Mouse (Mus musculus): ENCODE data around the gene Aktip. TPM values are rescaled to one million over a fixed set of nuclear protein-coding genes. Genes with fewer than 3 reads are reported as not detected.

The Aktip gene
- total RNA-seq, 2 experiments from 2014 or later = 36.1 to 40.3 TPM

GRCm38 (mm10) chr8:91194081-91194480 is 5.7 kb downstream of the Aktip start:
- DNase-seq = no peak
- intact Hi-C loops (cut with DNase I) = loop anchor here (5.0 kb wide), 3 partner anchors 293 to 1168 kb away; no protein-coding TSS in a partner anchor

DNA sequence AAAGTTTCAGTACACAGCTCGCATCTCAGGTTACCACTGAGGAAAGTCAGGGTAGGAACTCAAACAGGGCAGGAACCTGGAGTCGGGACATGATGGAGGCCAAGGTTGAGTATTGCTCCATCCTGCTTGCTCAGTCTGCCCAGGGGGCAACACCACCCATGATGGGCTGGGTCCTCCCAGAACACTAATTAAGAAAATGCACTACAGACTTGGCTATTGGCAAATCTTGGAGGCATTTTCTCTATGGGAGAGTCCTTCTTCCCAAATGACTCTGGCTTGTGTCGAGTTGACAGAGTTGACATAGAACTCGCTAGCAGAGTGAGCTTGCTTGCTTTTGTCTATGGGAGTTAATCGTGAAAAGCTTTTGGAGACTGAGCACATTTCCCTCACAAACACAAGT is 6.8 kb downstream of the Aktip start:
- DNase-seq = no peak
- intact Hi-C loops (cut with DNase I) = loop anchor here (5.0 kb wide), 3 partner anchors 294 to 1169 kb away; no protein-coding TSS in a partner anchor

DNA sequence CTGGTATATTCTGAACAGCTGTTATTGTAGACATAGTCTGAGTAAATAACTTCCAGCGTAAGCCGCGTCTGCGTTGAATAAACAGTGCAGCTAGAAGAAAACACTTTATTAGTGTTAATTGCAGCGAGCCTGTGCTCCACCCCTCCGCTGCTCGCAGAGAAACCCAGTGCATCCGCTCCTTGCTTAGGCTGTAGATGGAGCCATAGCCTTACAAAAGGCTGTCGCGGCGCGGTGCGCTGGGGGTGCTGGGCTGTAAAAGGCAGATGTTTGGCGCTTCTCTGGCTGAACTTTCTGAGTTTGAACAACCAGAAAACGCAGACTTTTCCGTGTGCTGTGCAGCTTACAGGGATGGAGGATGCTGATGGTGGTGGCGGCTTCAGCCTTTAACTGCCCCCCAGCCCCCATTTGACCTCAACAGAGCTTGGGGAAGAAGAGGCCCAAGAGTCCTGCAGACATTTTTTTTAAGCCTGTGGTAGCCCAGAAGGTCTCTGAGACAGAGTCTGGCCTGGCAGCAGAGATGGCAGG is 8.9 kb downstream of the Aktip start:
- intact Hi-C loops (cut with DNase I) = loop anchor here (2.0 to 5.0 kb wide), 4 partner anchors 190 to 1171 kb away; no protein-coding TSS in a partner anchor
- peak; percentile 70 to 83 for DNase-seq

- no peak for DNase-seq
- intact Hi-C loops (cut with DNase I) = no loop called here
Observed at GRCm38 (mm10) chr8:91188152-91188551, 11.6 kb downstream of the Aktip start.

DNA sequence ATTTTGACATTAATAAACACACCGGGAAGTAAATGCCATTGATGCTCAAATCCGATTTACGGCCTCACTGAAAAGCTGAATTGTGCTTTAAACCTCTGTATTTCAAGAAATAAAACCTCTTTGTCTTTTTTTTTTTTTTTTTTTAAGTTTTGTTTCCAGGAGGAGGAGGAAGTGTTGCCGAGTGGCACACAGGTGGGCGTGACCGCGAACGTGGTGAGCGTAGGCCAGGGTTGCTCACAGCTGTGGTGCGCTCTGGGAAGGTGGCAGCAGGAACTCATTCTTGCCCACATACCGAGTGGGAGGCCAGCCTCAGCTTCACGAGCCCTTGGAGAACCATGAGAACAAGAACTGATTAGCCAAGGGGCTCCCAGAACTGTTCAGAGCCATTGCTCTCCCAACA is 13.4 kb downstream of the Aktip start:
- no peak for DNase-seq
- intact Hi-C loops (cut with DNase I) = no loop called here

DNA sequence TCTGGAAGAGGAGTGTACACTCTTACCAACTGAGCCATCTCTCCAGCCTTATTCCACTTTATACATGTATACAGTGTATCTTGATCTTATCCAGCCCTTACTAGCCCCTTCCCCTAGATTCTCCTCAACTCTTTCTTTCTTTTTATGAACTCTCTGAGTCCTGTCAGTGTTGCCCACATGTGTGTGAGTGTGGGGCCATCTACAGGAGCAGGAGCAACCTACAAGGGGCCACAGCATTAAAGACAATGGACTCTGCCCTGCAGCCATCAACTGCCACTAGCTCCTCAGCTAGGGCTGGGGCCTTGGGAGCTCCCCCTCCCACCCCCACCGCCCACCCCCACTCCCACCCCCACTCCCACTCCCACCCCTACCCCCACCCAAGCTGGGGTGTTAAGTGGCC is 22.1 kb downstream of the Aktip start:
- no peak for DNase-seq
- intact Hi-C loops (cut with DNase I) = no loop called here

- DNase-seq = no peak
- intact Hi-C loops (cut with DNase I) = no loop called here
Observed at GRCm38 (mm10) chr8:91176176-91176575, 23.6 kb downstream of the Aktip start.

DNA sequence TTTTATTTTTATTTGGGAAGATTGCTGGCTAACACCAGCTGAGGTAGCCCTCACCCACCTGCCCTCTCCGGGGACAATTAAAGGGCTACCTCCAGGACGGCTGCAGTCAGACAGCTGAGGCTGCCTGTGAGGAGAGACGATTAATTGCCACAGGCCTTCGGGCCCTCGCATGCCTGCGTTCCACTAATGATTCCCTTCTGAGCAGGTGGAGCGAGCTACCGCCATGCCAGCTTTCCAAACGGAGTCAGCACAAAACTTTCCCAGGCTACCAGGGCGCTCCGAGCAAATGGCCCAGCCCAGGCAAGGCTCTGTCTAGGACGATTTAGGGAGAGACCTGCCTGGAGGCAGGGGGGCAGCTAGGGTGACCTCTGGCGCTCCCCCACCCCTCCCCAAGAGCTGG is 28.2 kb downstream of the Aktip start:
- no peak for DNase-seq
- intact Hi-C loops (cut with DNase I) = no loop called here

DNA sequence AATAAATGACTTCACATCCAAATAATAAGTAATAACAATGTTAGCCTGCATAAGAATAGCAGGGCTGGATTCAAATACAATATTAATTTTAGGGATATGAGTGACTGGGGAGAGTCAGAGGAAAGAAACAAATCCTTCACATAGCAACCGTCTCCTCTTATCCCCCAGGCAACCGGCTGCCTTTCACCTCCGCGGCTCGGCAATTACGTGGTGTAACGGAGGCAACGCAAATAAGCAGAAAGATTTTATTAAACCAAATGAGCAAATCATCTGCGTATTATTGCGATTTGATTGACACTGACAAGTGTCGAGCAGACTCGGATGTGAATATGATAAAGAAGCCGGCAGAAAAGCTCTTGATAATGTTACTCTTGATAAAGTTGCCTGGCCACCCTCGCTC is 28.9 kb downstream of the Aktip start:
- intact Hi-C loops (cut with DNase I) = no loop called here
- no peak for DNase-seq

DNA sequence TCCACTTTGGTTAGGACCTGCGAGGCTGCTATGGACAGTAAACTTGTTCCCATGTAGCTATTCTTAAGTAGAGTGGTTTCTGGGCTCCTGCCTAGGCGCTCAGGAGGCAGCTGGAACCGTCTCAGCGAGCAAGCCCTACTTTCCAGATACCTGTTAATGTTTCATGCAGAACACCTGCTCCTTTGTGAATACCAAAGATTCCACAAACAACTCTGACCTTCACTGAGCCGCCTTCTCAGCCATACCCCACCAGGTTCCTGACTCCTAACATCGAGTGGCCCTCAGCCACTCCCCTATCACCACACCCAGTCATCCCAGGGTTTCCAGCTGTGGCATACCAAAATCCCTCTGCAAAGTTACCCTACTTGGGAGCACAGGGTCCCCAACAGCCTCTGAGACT is 29.6 kb downstream of the Aktip start:
- no peak for DNase-seq
- intact Hi-C loops (cut with DNase I) = no loop called here

DNA sequence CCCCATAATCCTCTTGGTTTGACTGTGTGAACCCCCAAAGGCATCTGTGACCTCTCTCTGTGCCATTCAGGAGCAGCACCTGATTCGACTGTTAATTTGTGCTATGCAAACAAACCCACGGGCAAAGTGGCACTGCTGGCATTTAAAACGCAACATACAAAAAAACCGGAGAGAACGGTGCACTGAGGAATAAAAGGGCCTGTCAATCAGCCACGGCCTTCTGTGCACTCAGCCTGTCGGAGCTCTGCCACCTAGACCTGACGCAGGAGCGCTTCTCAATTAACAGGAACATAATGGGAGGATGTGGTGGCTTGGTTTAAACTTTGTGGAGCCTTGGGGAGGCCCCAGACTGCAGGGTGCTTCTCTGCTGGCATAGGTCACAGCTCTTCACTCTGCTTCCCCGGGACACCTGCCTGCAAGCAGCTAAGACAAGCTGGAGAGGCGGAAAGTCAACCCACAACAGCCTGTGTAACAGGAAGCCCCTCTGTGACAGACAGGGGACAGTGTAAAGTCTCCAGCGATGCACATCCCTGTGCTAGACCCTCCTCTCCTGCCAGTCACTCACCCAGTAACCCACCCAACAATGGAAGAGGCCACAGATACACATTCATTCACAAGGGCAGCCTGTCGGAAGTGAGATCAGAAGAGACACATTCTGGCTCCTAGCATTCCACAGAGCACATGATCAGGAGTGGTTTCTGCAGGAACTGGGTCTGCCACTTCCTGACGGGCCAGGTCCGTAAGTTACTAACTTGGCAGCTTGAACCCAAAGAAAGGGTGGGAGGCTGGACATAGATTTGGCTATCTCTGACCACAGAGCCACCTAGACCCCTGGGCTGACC is 39.6 kb downstream of the Aktip start:
- no peak for DNase-seq
- intact Hi-C loops (cut with DNase I) = no loop called here

DNA sequence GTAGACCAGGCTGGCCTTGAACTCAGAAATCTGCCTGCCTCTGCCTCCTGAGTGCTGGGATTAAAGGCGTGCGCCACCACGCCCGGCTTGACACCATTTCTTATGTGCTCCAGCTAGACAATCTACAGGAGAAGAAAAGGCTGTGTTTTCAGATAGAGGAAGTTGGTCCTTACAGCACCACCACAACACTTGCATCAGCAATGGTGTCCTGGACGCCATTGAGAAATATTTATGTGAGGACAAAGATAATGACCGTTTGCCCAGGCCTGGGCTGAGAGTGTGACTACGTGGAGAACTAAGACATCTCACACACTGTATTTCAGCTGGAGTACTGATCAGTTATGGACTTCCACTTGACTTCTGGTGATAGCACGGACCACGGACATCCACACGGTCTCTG is 41.2 kb downstream of the Aktip start:
- intact Hi-C loops (cut with DNase I) = no loop called here
- DNase-seq = no peak

DNA sequence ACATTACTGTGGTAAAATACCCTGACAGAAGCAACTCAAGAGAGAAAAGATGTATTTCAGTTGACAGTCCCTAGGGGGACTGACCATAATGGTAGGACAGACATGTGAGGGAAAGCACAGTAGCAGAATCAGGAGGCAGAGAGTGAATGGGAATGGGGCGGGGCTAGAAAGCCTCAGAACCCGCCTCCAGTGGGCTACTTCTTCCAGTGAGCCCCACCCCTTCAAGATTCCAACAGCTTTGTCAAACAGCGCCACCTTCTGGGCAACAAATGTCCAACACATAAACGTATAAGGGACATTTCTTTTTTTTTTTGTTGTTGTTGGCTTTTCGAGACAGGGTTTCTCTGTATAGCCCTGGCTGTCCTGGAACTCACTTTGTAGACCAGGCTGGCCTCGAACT is 45.2 kb downstream of the Aktip start:
- intact Hi-C loops (cut with DNase I) = no loop called here
- DNase-seq = peak in 1 of 2 experiments; percentile 23

DNA sequence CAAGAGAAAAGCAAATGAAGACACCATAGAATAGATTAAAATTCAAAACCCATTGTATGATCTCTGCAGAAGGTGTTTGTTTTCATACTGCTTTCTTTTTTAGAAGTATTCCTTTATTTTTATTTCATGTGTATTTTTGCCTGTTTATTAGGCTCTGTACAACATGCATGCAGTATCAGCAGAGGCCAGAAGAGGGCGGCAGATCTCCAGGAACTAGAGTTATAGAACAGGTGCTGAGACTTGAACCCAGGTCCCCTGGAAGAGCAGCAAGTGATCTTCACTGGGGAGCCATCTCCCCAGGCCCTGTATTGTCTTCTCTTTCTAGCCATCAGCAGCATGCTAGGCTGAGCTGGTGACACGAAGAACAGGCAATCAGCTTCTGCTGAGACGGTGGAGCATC is 45.9 kb downstream of the Aktip start:
- intact Hi-C loops (cut with DNase I) = no loop called here
- no peak for DNase-seq

- intact Hi-C loops (cut with DNase I) = no loop called here
- DNase-seq = no peak
Observed at GRCm38 (mm10) chr8:91151531-91151930, 48.2 kb downstream of the Aktip start.

DNA sequence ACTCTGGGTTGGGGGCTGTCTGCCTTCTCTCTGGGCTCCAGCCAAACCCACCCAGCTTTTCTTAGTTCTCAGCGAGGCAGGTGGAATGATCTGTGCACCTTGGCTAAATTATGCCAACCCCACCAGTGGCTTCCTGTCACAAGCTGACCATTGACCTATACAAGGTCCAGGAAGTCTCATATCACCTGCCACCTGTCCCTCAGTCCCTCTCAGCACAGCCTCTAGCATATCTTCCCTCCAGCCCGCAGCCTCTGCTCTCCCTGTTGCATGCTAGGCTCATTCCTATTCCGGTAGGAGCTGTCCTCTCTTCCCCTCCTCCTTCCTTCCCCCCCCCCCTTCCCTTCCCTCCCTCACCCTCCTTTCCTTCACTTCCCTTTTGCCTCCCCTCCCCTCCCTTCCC is 50.5 kb downstream of the Aktip start:
- no peak for DNase-seq
- intact Hi-C loops (cut with DNase I) = no loop called here

GRCm38 (mm10) chr8:91148643-91149178 is 51.1 kb downstream of the Aktip start:
- DNase-seq = peak in 1 of 2 experiments; percentile 18

GRCm38 (mm10) chr8:91147715-91148114 is 52.1 kb downstream of the Aktip start:
- peak; percentile 46 to 69 for DNase-seq
- intact Hi-C loops (cut with DNase I) = loop anchor here (2.0 kb wide), 1 partner anchor 29 kb away; no protein-coding TSS in a partner anchor

More at GRCm38 (mm10) chr8:91148643-91149178, 51.1 kb downstream of the Aktip start:
- intact Hi-C loops (cut with DNase I) = no loop called here

GRCm38 (mm10) chr8:91140828-91141227 is 58.9 kb downstream of the Aktip start:
- intact Hi-C loops (cut with DNase I) = no loop called here

GRCm38 (mm10) chr8:91135308-91136181 is 64.2 kb downstream of the Aktip start:
- intact Hi-C loops (cut with DNase I) = no loop called here
- DNase-seq = no peak

More at GRCm38 (mm10) chr8:91140828-91141227, 58.9 kb downstream of the Aktip start:
- no peak for DNase-seq

DNA sequence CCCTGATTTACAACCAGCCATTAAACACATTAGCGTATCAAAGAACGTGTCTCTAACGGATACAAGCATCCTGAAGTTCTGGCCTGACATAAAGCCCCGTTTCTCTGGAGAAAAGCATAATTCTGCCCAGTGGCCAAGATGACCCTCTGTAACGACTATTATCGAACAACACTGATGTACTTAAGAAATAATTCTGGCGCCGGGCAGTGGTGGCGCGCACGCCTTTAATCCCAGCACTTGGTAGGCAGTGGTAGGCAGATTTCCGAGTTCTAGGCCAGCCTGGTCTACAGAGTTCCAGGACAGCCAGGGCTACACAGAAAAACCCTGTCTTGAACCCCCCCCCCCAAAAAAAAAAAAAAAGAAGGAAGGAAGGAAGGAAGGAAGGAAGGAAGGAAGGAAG is 65.1 kb downstream of the Aktip start:
- peak in 1 of 2 experiments; percentile 20 for DNase-seq
- intact Hi-C loops (cut with DNase I) = loop anchor here (5.0 kb wide), 1 partner anchor 62 kb away; the partner anchor contains the start of gene Rbl2

All from heart, postnatal 10 days (tissue).